Mouse (Mus musculus) liver, embryonic 15.5 days (tissue): ENCODE data around the gene Fcgr2b. TPM values are rescaled to one million over a fixed set of nuclear protein-coding genes. Genes with fewer than 3 reads are reported as not detected.
A peak's percentile ranks its signal among the peaks of the same experiment; 100 is the strongest.

Source experiments
- ATAC-seq: fragments of 200-750 bp; cut with Nextera tagmentation; 2 replicates; pipeline ENCODE4 v1.8.0; 2017; ENCODE audit warnings: moderate number of reproducible peaks, mild to moderate bottlenecking, moderate library complexity; ENCODE audit not compliant: insufficient read depth
- H3K27ac ChIP-seq: fragments of 300-500 bp; sonication (generic); replicated peaks from 2 replicates; pipeline ENCODE4 v1.5.1; 2015; ENCODE audit warnings: mild to moderate bottlenecking, inconsistent platforms
- H3K27me3 ChIP-seq: fragments of 300-500 bp; sonication (generic); 2 replicates; pipeline ENCODE4 v1.6.1; 2015; ENCODE audit warnings: mild to moderate bottlenecking, inconsistent platforms
- H3K36me3 ChIP-seq: fragments of 300-500 bp; sonication (generic); replicated peaks from 2 replicates; pipeline ENCODE4 v1.6.1; 2015; ENCODE audit warnings: moderate library complexity, mild to moderate bottlenecking, inconsistent platforms
- H3K4me1 ChIP-seq: fragments of 300-500 bp; sonication (generic); replicated peaks from 2 replicates; pipeline ENCODE4 v1.6.1; 2015; ENCODE audit warnings: inconsistent platforms
- H3K4me2 ChIP-seq: fragments of 300-500 bp; sonication (generic); 2 replicates; pipeline ENCODE4 v1.6.1; 2015; ENCODE audit warnings: moderate library complexity, mild to moderate bottlenecking, inconsistent platforms
- H3K4me3 ChIP-seq: fragments of 300-500 bp; sonication (generic); replicated peaks from 2 replicates; pipeline ENCODE4 v1.5.1; 2015; ENCODE audit warnings: mild to moderate bottlenecking, inconsistent platforms
- H3K9ac ChIP-seq: fragments of 300-500 bp; sonication (generic); 2 replicates; pipeline ENCODE4 v1.6.1; 2015; ENCODE audit warnings: moderate library complexity, mild to moderate bottlenecking, inconsistent platforms
- H3K9me3 ChIP-seq: fragments of 300-500 bp; sonication (generic); replicated peaks from 2 replicates; pipeline ENCODE4 v1.6.1; 2016; ENCODE audit warnings: inconsistent platforms
- WGBS: fragments of 180-500 bp; shearing (Covaris S2); methylation state at CpG from one replicate; pipeline ENCODE4 v1.1.7; 2015; ENCODE audit warnings: mixed read lengths; ENCODE audit not compliant: insufficient replicate concordance; 5-methylcytosine and 5-hydroxymethylcytosine counted together
- polyA plus RNA-seq: library from polyadenylated mRNA; unstranded; fragments of >200 nt; fragmentation: Nextera tagmentation; extraction: Ambion mirVana; gene quantifications from 2 replicates; pipeline ENCODE4 v1.2.1, GENCODE M21; 2015

Fcgr2b gene
- 4.8 and 5.7 TPM in 2 replicates for polyA plus RNA-seq

DNA sequence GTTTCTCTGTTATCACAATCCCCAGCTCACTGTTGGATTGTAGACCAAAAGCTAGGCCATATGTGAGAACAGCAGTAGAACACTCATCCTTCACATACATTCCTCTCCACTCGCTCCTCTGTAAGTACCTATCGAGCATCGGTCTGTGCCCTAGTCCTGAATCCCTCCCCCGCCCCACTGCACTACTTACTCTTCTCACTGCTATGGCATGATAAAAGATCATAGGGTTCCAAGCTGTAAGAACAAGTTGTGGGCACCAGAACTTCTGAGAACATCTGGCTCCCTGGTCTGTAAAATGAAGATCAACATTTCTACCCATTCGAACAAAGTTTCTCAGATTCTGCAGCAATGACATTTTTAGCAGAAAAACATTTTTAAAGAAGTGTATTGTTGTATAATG is at the start of gene Fcgr2b:
Gene Fcgr2b, minus strand, starts transcription at position 101 of the 400 bp plus-strand sequence.
- ATAC-seq = no peak
- Histone ChIP-seq H3K4me2 (no peak within 1 kb of the TSS), H3K27me3 (peaks cover 2% of the 10 kb centered on the region; the same call in 1 of the 2 replicates), H3K4me1 (no peaks in the 10 kb centered on the region), H3K4me3 (peak within 1 kb of the TSS; percentile 26), H3K27ac (no peak within 1 kb of the TSS), H3K9me3 (no peaks in the 10 kb centered on the region), H3K9ac (no peak within 1 kb of the TSS), H3K36me3 (no peaks in the 10 kb centered on the region)
- 62% methylated on average over 5 of the region's 5 CpGs for WGBS

GRCm38 (mm10) chr1:171019311-171019950 is 43.1 kb upstream of the Fcgr2b start:
- no peak for ATAC-seq
- H3K36me3 ChIP-seq = no peaks in the 10 kb centered on the region
- no peak overlapping the region for H3K4me2 ChIP-seq
- no peaks in the 10 kb centered on the region for H3K27me3 ChIP-seq
- no peak overlapping the region for H3K4me3 ChIP-seq
- H3K9me3 ChIP-seq = no peaks in the 10 kb centered on the region
- no peak overlapping the region for H3K9ac ChIP-seq
- peaks cover 12% of the 10 kb centered on the region for H3K4me1 ChIP-seq
- 53% methylated on average over 7 of the region's 7 CpGs for WGBS
- H3K27ac ChIP-seq = no peak overlapping the region

DNA sequence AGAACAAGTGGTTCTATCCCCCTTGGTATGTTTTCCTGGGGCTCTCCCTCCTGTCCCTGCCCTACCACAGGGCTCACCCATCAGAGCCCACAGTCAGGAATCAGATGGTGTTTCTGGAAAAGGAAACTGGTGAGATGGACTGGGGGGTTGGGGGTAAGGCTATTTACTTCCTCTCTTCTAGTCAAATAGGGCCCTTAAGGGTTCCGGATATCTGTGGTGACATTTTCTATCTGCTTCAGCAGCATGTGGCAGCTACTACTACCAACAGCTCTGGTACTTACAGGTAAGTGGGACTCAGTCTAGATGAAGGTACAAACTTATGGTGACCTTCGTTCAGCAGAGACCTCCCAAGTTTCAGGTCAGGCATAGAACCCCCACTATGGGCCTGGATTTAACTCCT is 42.4 kb upstream of the Fcgr2b start, which contains the start of gene Fcgr4:
Gene Fcgr4, plus strand, starts transcription at position 184 of the 400 bp plus-strand sequence.
- WGBS = 26% methylated on average over 2 of the region's 2 CpGs
- Histone ChIP-seq H3K27me3 (no peaks in the 10 kb centered on the region), H3K36me3 (no peaks in the 10 kb centered on the region), H3K4me3 (no peak within 1 kb of the TSS), H3K9me3 (no peaks in the 10 kb centered on the region), H3K9ac (no peak within 1 kb of the TSS), H3K27ac (peak within 1 kb of the TSS; percentile 61), H3K4me2 (no peak within 1 kb of the TSS), H3K4me1 (peaks cover 12% of the 10 kb centered on the region)
- ATAC-seq = no peak

GRCm38 (mm10) chr1:171017468-171018158 is 41.3 kb upstream of the Fcgr2b start:
- peak overlapping the region; percentile 61 for H3K27ac ChIP-seq
- peak; percentile 49 for ATAC-seq
- no peak overlapping the region for H3K9ac ChIP-seq
- H3K36me3 ChIP-seq = no peaks in the 10 kb centered on the region
- peaks cover 12% of the 10 kb centered on the region for H3K4me1 ChIP-seq
- 0 out of 2 replicates have a peak overlapping the region, but pooled peaks have one; percentile 23 for H3K4me2 ChIP-seq
- WGBS = 34% methylated on average over 6 of the region's 6 CpGs
- H3K27me3 ChIP-seq = no peaks in the 10 kb centered on the region
- H3K4me3 ChIP-seq = no peak overlapping the region
- H3K9me3 ChIP-seq = no peaks in the 10 kb centered on the region

DNA sequence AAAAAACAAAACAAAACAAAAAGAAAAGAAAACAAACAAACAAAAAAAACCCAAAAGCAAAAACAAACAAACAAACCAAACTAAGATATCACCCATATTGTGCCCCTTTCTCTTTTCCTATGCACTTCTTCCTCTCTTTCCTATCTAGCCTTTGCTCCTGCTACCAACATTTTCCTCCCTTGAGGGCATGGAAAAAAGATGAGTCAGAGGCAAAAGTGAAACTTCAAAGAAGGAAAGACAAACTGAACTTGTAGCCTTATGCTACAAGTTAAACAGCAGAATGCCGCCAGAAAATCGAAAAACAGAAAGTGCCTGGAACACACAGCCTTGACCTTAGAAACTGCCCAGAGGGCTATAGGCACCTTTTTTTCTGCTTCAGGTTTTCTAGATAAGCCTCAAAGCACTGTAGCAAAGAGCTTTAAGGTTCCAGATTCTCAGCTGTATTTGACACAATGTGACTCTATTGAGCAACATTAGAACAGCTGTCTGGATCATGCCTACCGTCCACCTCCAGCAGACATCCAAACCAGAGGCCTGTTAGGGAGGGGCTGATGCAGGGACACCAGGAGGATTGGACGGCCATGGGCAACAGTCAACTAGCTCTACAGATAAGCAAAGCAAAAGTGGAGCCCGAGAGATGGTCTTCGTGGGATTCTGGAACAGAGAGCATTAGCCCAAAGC is 40.5 kb upstream of the Fcgr2b start:
- H3K27ac ChIP-seq = peak overlapping the region; percentile 61
- H3K9me3 ChIP-seq = no peaks in the 10 kb centered on the region
- 49% methylated on average over 6 of the region's 6 CpGs for WGBS
- no peaks in the 10 kb centered on the region for H3K36me3 ChIP-seq
- peak; percentile 37; the same call in 1 of the 2 replicates for ATAC-seq
- H3K4me1 ChIP-seq = peaks cover 12% of the 10 kb centered on the region
- H3K4me2 ChIP-seq = peak overlapping the region; percentile 23; the same call in 1 of the 2 replicates
- no peak overlapping the region for H3K9ac ChIP-seq
- no peaks in the 10 kb centered on the region for H3K27me3 ChIP-seq
- no peak overlapping the region for H3K4me3 ChIP-seq

- Histone ChIP-seq H3K4me3 (no peak overlapping the region), H3K9me3 (no peaks in the 10 kb centered on the region), H3K27ac (no peak overlapping the region), H3K27me3 (no peaks in the 10 kb centered on the region), H3K9ac (no peak overlapping the region), H3K36me3 (no peaks in the 10 kb centered on the region), H3K4me2 (no peak overlapping the region), H3K4me1 (peaks cover 2% of the 10 kb centered on the region; the same call in 1 of the 2 replicates)
- WGBS = 56% methylated on average over 4 of the region's 4 CpGs
- ATAC-seq = no peak
Observed at GRCm38 (mm10) chr1:171011733-171012132, 35.4 kb upstream of the Fcgr2b start.

DNA sequence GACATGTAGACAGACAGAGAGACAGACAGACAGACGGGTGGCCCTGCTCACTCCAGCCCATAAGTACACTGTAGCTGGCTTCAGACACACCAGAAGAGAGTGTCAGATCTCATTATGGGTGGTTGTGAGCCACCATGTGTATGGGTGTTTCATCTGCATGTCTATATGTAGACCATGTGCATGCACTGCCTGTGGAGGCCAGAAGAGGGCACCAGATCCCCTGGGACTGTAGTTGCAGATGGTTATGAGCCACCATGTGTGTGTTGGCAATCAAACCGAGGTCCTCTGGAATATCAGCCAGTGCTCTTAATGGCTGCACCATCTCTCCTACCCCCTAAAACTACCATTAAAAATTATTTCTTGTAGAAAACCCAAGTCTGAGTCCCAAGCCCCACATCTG is 30.6 kb upstream of the Fcgr2b start:
- Histone ChIP-seq H3K36me3 (no peaks in the 10 kb centered on the region), H3K9ac (no peak overlapping the region), H3K27me3 (no peaks in the 10 kb centered on the region), H3K9me3 (no peaks in the 10 kb centered on the region), H3K4me3 (no peak overlapping the region), H3K27ac (no peak overlapping the region), H3K4me1 (0 out of 2 replicates have a peak, but pooled peaks cover 5% of the 10 kb centered on the region), H3K4me2 (no peak overlapping the region)
- no peak for ATAC-seq
- 68% methylated on average over 2 of the region's 2 CpGs for WGBS

DNA sequence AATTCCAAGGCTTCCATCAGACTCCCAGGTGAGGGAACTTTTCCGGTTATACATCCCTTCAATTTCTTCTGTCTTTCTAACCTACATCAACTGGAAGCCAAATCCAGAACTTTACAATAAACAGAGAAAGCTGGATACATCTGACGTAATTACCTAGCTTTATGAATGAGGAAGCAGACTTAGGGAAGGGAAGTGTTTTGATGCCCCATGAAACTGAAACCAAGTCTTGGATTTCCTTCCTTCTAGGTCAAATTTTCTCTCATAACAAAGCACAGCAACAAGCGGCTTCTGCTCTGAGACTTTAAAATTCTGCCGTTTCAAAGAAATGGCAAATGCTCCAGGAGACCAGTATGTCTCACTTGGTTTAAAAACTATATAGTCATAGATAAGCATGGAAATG is 30.0 kb upstream of the Fcgr2b start:
- Histone ChIP-seq H3K4me2 (no peak overlapping the region), H3K27ac (no peak overlapping the region), H3K4me3 (no peak overlapping the region), H3K4me1 (0 out of 2 replicates have a peak, but pooled peaks cover 5% of the 10 kb centered on the region), H3K27me3 (no peaks in the 10 kb centered on the region), H3K9ac (no peak overlapping the region), H3K9me3 (no peaks in the 10 kb centered on the region), H3K36me3 (no peaks in the 10 kb centered on the region)
- ATAC-seq = no peak
- 41% methylated on average over 4 of the region's 4 CpGs for WGBS

DNA sequence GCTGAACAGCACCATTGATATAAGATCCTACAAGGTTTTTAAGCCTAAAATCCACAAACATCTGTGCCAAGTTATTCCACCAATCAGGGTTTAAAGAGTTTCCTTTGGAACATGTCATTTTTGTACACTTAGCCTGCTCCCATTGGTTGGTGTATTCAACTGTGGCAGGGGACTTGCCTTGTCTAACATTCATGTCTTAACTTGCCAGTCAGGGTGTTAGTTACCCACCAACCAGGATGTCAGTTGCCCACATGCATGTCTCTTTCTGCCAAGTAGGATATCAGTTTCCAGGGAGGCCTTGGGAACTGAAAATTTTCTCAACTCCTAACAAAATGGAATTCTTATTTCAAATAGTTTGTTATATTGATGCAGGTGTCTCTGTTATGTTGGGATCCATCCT is 29.2 kb upstream of the Fcgr2b start:
- no peaks in the 10 kb centered on the region for H3K36me3 ChIP-seq
- no peak overlapping the region for H3K4me2 ChIP-seq
- no peak overlapping the region for H3K27ac ChIP-seq
- H3K4me3 ChIP-seq = no peak overlapping the region
- H3K9ac ChIP-seq = no peak overlapping the region
- no peaks in the 10 kb centered on the region for H3K9me3 ChIP-seq
- H3K4me1 ChIP-seq = 0 out of 2 replicates have a peak, but pooled peaks cover 5% of the 10 kb centered on the region
- no peak for ATAC-seq
- no peaks in the 10 kb centered on the region for H3K27me3 ChIP-seq

DNA sequence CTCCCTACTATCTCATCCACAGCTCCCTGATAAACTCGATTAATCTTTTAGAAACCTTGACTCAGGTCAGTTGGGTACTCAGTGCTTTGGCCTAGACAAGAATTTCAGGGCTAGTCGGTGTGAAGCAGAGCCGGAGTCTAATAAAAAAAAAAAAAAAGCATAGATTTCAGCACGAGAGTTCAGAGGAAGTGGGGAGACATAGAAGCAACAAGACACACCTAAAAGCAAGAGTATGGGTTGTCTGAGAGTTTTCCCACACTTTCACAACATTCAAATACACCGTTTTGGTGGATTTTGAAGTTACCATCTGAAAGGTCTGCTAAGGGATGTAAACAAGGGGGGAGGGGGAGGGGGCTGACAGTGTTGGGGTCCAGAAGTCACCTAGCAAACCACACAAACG is 28.7 kb upstream of the Fcgr2b start:
- H3K4me2 ChIP-seq = no peak overlapping the region
- no peak overlapping the region for H3K4me3 ChIP-seq
- no peaks in the 10 kb centered on the region for H3K27me3 ChIP-seq
- no peak for ATAC-seq
- H3K4me1 ChIP-seq = 0 out of 2 replicates have a peak, but pooled peaks cover 5% of the 10 kb centered on the region
- 45% methylated on average over 6 of the region's 6 CpGs for WGBS
- H3K9me3 ChIP-seq = no peaks in the 10 kb centered on the region
- H3K36me3 ChIP-seq = no peaks in the 10 kb centered on the region
- H3K27ac ChIP-seq = no peak overlapping the region
- H3K9ac ChIP-seq = no peak overlapping the region

DNA sequence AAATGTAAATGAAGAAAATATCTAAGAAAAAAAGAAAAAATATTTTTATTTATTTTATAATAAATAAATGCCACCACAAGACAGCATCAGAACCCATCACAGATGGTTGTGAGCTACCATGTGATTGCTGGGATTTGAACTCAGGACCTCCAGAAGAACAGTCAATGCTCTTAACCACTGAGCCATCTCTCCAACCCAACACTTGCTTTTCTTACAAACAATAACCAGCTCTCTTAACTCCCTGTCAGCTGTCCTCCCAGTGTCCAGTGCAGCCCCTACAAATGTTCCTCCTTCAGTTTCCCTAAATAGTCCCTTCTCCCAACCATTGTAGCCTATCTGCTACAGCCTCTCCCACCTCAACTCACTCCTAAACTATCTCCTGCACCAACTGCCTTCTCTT is 23.5 kb upstream of the Fcgr2b start:
- H3K9me3 ChIP-seq = no peaks in the 10 kb centered on the region
- no peaks in the 10 kb centered on the region for H3K36me3 ChIP-seq
- no peak overlapping the region for H3K27ac ChIP-seq
- H3K4me1 ChIP-seq = 0 out of 2 replicates have a peak, but pooled peaks cover 5% of the 10 kb centered on the region
- no peaks in the 10 kb centered on the region for H3K27me3 ChIP-seq
- no peak overlapping the region for H3K4me2 ChIP-seq
- ATAC-seq = no peak
- no peak overlapping the region for H3K9ac ChIP-seq
- no peak overlapping the region for H3K4me3 ChIP-seq
